Mouse (Mus musculus): Measurements from ENCODE around the gene Ccni. TPM values are rescaled to one million over a fixed set of nuclear protein-coding genes. Genes with fewer than 3 reads are reported as not detected.

Gene Ccni
- polyA plus RNA-seq, 1 experiment from 2014 or later, result 119 TPM

DNA sequence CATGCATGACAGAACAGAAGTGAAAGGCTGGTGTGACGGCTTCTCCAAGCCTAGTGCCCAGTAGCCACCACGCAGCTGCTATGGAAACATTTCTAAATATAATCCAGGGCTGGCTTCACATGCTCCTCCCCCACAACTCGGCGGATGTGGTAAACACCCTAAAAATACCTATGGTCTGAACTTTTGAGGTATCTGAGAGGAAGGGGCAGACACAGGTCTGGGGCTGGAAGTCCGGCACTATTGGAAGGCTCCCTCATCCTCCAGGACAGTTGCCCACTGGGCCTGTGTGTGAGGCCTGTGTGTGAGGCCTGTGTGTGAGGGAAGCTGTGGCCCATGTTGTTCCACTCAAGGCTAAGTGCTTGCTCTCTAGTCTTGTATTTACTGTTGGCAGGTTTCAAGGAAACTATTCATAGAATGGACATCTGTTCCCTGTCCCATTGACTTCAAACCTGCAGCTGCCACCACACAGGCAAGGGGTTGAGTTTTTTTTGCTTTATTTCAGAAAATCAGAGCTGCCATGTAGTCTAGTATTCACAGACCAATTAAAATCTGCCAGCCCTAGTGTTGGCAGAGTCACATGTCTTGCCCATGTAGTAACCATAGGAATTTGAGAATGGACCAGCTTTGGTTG lies 69.2 kb downstream of the Ccni start:
- Histone ChIP-seq H3K27me3 (ENCODE audit: insufficient read depth, low read length) (no peaks in the 10 kb centered on the region), H3K9me3 (replicated peaks; ENCODE audit: low read length) (no peaks in the 10 kb centered on the region), H3K4me3 (replicated peaks; ENCODE audit: low read depth, low read length) (no peak overlapping the region), H3K36me3 (ENCODE audit: insufficient read depth, low read length) (peaks cover 25% of the 10 kb centered on the region), H3K4me2 (ENCODE audit: low read length) (no peak overlapping the region), H3K4me1 (replicated peaks; ENCODE audit: insufficient read depth, low read length) (peaks cover 44% of the 10 kb centered on the region), H3K27ac (peak overlapping the region; percentile 80), H3K9ac (ENCODE audit: low read depth, low read length) (no peak overlapping the region)
- ATAC-seq (replicated peaks; ENCODE audit: low FRiP score, low read depth), result peak; percentile 42; the same call in 1 of the 2 replicates
- WGBS, result 40% methylated on average over 5 of the region's 5 CpGs
- TF ChIP-seq CTCF (IDR thresholded peaks at IDR 0.05; ENCODE audit: low read depth), result no peak
- DNase-seq (ENCODE audit: low spot score), result peak; percentile 50

DNA sequence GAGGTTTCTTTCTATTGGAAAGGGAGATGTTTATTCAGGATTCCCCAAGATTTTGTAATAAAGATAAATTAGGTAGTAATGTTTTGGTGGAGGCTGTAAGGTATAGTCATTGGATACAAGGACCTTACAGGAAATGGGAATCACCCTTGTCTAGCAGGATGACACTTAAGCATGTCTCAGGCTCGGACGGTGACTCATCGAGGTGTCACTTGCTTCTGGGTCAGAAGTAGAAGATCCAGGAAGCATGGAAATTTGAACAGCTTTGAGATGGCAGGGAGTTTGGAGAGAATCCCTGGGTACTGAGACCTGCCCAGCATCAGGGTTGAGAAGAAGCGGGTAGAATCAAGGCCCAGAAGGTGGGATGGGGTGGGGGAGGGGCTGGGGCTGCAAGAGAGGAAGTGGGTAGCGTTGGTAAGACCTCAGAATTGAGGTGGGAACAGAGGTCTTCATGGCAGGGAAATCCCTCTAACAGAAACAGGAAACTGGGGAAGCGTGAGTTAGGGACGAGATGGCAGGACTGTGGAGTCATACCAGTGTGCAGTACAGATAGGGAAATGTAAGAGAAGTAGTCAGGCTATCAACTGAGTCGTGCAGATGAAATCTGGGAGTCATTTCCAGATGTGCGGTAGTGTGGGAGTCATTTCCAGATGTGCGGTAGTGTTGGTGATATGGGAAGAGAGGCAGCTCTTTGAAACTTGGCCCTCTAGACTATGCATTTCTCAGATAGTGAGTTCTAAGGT lies 70.8 kb downstream of the Ccni start:
- Histone ChIP-seq H3K9ac (ENCODE audit: low read depth, low read length) (no peak overlapping the region), H3K27ac (0 out of 2 replicates have a peak overlapping the region, but pooled peaks have one; percentile 16), H3K36me3 (ENCODE audit: insufficient read depth, low read length) (peaks cover 15% of the 10 kb centered on the region), H3K4me1 (replicated peaks; ENCODE audit: insufficient read depth, low read length) (peaks cover 53% of the 10 kb centered on the region), H3K4me3 (replicated peaks; ENCODE audit: low read depth, low read length) (no peak overlapping the region), H3K27me3 (ENCODE audit: insufficient read depth, low read length) (no peaks in the 10 kb centered on the region), H3K4me2 (ENCODE audit: low read length) (no peak overlapping the region), H3K9me3 (replicated peaks; ENCODE audit: low read length) (no peaks in the 10 kb centered on the region)
- 53% methylated on average over 10 of the region's 10 CpGs for WGBS
- DNase-seq (ENCODE audit: low spot score) (peak; percentile 7), ATAC-seq (replicated peaks; ENCODE audit: low FRiP score, low read depth) (no peak)
- TF ChIP-seq CTCF (IDR thresholded peaks at IDR 0.05; ENCODE audit: low read depth), result no peak

DNA sequence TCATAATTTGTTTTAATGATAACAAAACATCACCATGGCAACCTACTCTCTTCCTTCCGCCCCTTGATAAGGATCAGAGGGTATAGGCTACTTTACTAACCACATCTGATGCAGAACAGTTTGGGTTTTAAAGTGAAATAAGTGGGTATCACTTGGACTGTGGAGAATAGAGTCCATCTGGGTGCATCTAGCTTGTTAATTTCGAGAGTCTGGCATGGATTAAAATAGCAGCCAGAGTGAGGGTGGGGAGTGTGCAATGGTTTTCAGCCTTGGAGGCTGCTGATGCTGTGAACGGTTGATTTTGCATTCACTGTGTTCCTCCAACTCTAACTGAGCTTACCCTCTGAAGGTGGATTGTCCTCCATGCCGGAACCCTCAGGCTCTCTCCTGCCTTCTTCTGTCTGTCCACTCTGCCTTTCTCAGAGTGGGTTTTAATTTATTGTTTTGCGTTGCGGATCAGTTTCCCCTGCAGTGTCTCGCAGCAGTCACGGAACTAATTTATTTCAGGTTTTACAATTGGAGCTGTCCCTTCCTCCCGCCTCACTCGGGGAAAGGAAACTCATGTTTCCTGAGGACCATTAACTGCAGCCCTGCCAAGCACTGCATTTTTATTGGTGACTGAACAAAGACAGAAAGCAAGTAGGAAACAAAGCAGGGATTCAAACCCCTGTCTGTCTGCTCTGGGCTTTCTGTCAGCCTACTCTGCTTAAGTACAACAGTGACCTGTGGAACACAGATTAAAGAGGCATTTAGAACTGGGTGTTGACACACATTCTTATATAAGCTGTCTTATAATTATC lies 72.7 kb downstream of the Ccni start:
- Histone ChIP-seq H3K4me1 (replicated peaks; ENCODE audit: insufficient read depth, low read length) (peaks cover 70% of the 10 kb centered on the region), H3K9ac (ENCODE audit: low read depth, low read length) (no peak overlapping the region), H3K9me3 (replicated peaks; ENCODE audit: low read length) (no peaks in the 10 kb centered on the region), H3K4me2 (ENCODE audit: low read length) (peak overlapping the region; percentile 32), H3K4me3 (replicated peaks; ENCODE audit: low read depth, low read length) (no peak overlapping the region), H3K27me3 (ENCODE audit: insufficient read depth, low read length) (no peaks in the 10 kb centered on the region), H3K27ac (peak overlapping the region; percentile 47), H3K36me3 (ENCODE audit: insufficient read depth, low read length) (no peaks in the 10 kb centered on the region)
- ATAC-seq (replicated peaks; ENCODE audit: low FRiP score, low read depth) (no peak), DNase-seq (ENCODE audit: low spot score) (peak; percentile 81)
- WGBS, result 7% methylated on average over 10 of the region's 10 CpGs
- TF ChIP-seq CTCF (IDR thresholded peaks at IDR 0.05; ENCODE audit: low read depth), result no peak

Other genes with a start within 250 kb of the Ccni start
- 1.8 and 2.2 TPM in 2 replicates for gene Sowahb, start 161.5 kb downstream of the Ccni start, polyA plus RNA-seq (2015; fragmentation: Nextera tagmentation; extraction: Ambion mirVana)
- gene Sept11, start 113.1 kb downstream of the Ccni start, polyA plus RNA-seq (2015; fragmentation: Nextera tagmentation; extraction: Ambion mirVana), result 140 and 154 TPM in 2 replicates
- gene 2010109A12Rik, start within 50 bp of the Ccni start, polyA plus RNA-seq (2015; fragmentation: Nextera tagmentation; extraction: Ambion mirVana), result 2.3 and 3.0 TPM in 2 replicates
- gene Ccng2, start 60.8 kb upstream of the Ccni start, polyA plus RNA-seq (2015; fragmentation: Nextera tagmentation; extraction: Ambion mirVana), result 44.7 and 49.1 TPM in 2 replicates